Mouse (Mus musculus) heart, postnatal 0 days (tissue): ENCODE results near the gene Dnm1. TPM values are rescaled to one million over a fixed set of nuclear protein-coding genes. Genes with fewer than 3 reads are reported as not detected.

Experiments used
- ATAC-seq: fragments of 200-750 bp; cut with Nextera tagmentation; 2 replicates; pipeline ENCODE4 v1.8.0; 2017; ENCODE audit warnings: low read depth, moderate number of reproducible peaks, moderate library complexity; ENCODE audit not compliant: insufficient read depth
- DNase-seq: peaks from one replicate; pipeline ENCODE4 v3.0.0-alpha.2; 2016; ENCODE audit warnings: low spot score
- H3K27ac ChIP-seq: fragments of 300-500 bp; sonication (generic); 2 replicates; pipeline ENCODE4 v1.5.1; 2014; ENCODE audit warnings: low read depth, mild to moderate bottlenecking
- H3K27me3 ChIP-seq: fragments of 300-500 bp; sonication (generic); 2 replicates; pipeline ENCODE4 v1.6.1; 2014; ENCODE audit warnings: low read length, mixed read lengths; ENCODE audit not compliant: control insufficient read depth, insufficient read depth
- H3K36me3 ChIP-seq: fragments of 300-500 bp; sonication (generic); replicated peaks from 2 replicates; pipeline ENCODE4 v1.6.1; 2014; ENCODE audit warnings: low read length, mixed read lengths; ENCODE audit not compliant: control insufficient read depth, insufficient read depth
- H3K4me1 ChIP-seq: fragments of 300-500 bp; sonication (generic); 2 replicates; pipeline ENCODE4 v1.6.1; 2014; ENCODE audit warnings: antibody characterized with exemption; ENCODE audit not compliant: control insufficient read depth, insufficient read depth
- H3K4me2 ChIP-seq: fragments of 300-500 bp; sonication (generic); 2 replicates; pipeline ENCODE4 v1.6.1; 2014; ENCODE audit warnings: low read depth, mild to moderate bottlenecking, low read length, moderate library complexity
- H3K4me3 ChIP-seq: fragments of 300-500 bp; sonication (generic); 2 replicates; pipeline ENCODE4 v1.5.1; 2014; ENCODE audit warnings: low read depth, low read length
- H3K9ac ChIP-seq: fragments of 300-500 bp; sonication (generic); replicated peaks from 2 replicates; pipeline ENCODE4 v1.6.1; 2014; ENCODE audit warnings: low read depth, low read length, mixed read lengths
- H3K9me3 ChIP-seq: fragments of 300-500 bp; sonication (generic); replicated peaks from 2 replicates; pipeline ENCODE4 v1.6.1; 2016; ENCODE audit warnings: low read length; ENCODE audit not compliant: control insufficient read depth
- CTCF ChIP-seq: IDR thresholded peaks from 2 replicates; pipeline ENCODE4 v1.5.1; 2016; ENCODE audit warnings: antibody characterized with exemption, control low read depth, low read depth
- EP300 ChIP-seq: IDR thresholded peaks from 2 replicates; pipeline ENCODE4 v1.6.1; 2016; ENCODE audit warnings: antibody characterized with exemption, low read depth
- WGBS: fragments of 180-500 bp; shearing (Covaris S2); extraction: QIAGEN DNeasy Blood & Tissue Kit; methylation state at CpG from one replicate; pipeline ENCODE4 v1.1.7; 2014; 5-methylcytosine and 5-hydroxymethylcytosine counted together
- polyA plus RNA-seq: library from polyadenylated mRNA; unstranded; fragments of >200 nt; fragmentation: Nextera tagmentation; extraction: Ambion mirVana; gene quantifications from 2 replicates; pipeline ENCODE4 v1.2.1, GENCODE M21; 2015
- total RNA-seq: library from RNA; depleted of rRNA; stranded (reverse); fragments of >200 nt; gene quantifications from 2 replicates; pipeline ENCODE4 v1.2.3, GENCODE M21; 2014; ENCODE audit warnings: low replicate concordance

The Dnm1 gene
- total and polyA plus RNA-seq, 2 experiments from 2014 or later, result 1.5 to 10.3 TPM

DNA sequence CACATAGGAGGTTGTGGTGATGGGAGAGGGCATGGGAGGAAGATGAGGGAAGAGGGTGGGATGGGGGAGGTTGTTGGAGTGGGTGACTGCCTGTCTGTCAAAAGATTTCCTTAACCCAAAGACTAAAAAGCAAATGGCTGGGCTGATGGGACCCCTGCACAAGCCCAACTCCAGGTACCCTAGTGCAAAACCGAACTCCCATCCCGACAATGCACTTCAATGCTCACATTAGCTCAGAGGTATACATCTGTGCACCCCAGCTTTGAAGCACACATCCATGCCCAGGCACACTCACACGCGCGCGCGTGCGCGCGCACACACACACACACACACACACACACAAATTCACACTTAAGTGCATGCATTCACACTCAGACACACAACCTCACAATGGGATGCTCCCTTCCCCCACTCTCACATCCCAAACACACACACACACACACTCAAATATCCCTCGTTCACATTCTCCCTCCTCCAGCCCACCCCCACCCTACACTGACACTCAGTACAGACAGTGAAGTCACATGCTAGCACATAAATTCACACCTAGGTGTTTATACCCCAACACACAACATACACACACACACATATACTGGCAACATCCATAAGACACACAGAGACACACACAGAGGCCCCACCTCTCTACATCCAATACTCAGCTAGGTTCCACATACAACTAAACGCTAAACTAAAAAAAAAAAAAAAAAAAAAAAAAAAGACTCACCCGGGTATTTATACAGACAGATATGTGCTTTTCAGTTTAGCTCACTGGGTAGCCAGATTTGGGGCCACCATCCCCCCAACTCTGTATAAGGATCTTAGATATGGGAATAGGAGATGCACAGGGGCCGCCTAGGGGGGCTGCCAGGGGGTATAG lies 34.2 kb downstream of the Dnm1 start:
- Histone ChIP-seq H3K27me3 (peaks cover 25% of the 10 kb centered on the region), H3K4me3 (peak overlapping the region; percentile 33), H3K27ac (peak overlapping the region; percentile 63), H3K36me3 (no peaks in the 10 kb centered on the region), H3K9me3 (no peaks in the 10 kb centered on the region), H3K4me2 (peak overlapping the region; percentile 51), H3K9ac (peak overlapping the region; percentile 35; the same call in 1 of the 2 replicates), H3K4me1 (peaks cover 20% of the 10 kb centered on the region)
- 70% methylated on average over 14 of the region's 14 CpGs for WGBS
- TF ChIP-seq EP300 (no peak), CTCF (no peak)
- DNase-seq, result no peak
- ATAC-seq, result no peak

DNA sequence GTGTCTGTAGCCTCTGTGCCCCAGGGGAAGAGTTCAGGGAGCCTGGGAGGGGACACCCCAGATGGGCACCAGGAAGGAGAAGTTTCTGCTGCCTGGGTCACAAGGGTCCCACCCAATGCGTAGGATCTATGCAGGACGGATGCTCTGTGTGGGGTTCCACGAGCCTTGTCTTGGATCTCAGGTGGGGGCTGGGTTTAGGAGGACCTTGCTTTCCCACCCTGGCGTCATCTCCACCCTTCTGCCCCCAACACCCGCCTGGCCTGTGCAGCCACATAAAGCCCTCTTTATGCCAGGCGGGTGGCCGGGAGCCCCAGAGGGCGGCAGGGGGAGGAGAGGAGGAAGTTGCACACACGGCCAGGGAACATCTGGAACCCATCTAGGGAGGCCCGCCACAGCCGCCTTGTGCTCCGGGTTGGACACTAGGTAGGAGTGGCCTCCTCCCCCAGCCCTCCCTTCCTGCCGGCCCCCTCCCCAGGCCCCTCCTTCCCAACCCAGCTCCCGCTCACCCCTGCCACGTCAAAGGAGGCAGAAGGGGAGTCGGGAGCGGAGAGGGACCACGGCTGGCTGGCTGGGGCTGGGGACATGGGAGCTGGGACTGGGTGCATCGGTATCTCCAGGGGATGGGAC lies 35.2 kb downstream of the Dnm1 start:
- peak overlapping the region; percentile 35 for H3K9ac ChIP-seq
- peak overlapping the region; percentile 33 for H3K4me3 ChIP-seq
- peak overlapping the region; percentile 75 for H3K27ac ChIP-seq
- no peaks in the 10 kb centered on the region for H3K36me3 ChIP-seq
- DNase-seq, result peak; percentile 56
- no peak for TF ChIP-seq CTCF
- TF ChIP-seq EP300, result no peak
- H3K27me3 ChIP-seq, result peaks cover 25% of the 10 kb centered on the region
- peaks cover 20% of the 10 kb centered on the region for H3K4me1 ChIP-seq
- H3K9me3 ChIP-seq, result no peaks in the 10 kb centered on the region
- H3K4me2 ChIP-seq, result peak overlapping the region; percentile 51
- ATAC-seq, result peak; percentile 79
- 14% methylated on average over 18 of the region's 19 CpGs for WGBS

DNA sequence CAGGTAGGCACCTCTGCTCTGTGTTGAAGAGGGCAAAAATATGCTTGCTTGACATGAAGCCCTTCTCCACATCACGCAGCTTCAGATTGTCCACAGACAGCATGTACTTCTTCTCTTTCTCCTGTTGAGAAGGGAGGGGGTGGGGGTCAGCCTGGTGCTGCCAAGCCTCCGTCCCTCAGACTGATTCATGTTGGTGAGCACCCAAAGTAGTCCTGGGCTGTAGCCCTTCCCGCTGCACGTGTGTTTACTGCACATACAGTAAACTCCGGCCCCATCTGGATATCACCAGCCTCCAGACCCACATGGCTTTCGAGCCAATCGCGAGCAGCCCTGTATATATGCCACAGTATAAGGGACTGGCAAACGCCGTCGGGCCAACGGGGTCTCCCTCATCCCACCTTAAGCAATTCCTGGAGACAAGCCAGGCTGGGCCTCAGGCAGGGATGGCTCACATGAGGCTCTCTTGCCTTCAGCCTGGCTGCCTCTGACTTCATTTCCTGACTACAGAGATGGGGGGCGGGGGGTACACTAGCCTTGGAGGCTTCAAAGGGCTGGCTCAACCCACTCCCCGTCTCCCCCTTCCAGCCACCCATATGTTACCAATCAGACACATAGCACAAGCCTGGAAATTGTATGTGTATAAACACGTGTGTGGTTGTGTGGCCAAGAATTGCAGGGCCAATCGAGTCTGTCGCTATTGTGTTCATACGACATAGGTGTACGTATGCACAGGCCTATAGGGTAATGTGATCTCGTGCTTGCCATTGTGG lies 36.1 kb downstream of the Dnm1 start:
- no peak overlapping the region for H3K4me2 ChIP-seq
- H3K4me3 ChIP-seq, result no peak overlapping the region
- ATAC-seq (peak; percentile 15; the same call in 1 of the 2 replicates), DNase-seq (no peak)
- peaks cover 34% of the 10 kb centered on the region for H3K27me3 ChIP-seq
- H3K27ac ChIP-seq, result peak overlapping the region; percentile 75
- H3K4me1 ChIP-seq, result peaks cover 20% of the 10 kb centered on the region
- WGBS, result 66% methylated on average over 20 of the region's 20 CpGs
- H3K9ac ChIP-seq, result no peak overlapping the region
- no peak for TF ChIP-seq CTCF
- TF ChIP-seq EP300, result no peak
- H3K36me3 ChIP-seq, result no peaks in the 10 kb centered on the region
- no peaks in the 10 kb centered on the region for H3K9me3 ChIP-seq

DNA sequence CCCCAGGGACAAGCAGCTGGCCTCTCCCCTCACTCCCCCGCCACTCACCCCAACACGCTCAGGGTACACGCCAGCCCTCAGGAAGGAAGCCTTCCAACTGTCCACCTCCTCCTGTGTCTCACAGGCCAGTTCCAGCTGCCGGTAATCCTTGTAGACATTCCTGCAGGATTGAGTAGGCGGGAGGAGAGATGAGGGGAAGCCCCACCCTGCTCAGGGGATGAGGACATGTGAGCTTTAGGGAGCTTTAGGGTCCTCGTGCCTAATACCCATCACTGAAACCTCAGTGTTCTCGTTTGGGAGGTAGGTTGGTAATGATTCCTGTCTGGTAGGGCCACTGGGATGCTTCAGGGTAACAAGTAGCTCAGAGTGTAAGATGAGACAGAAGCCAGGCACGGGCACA lies 37.4 kb downstream of the Dnm1 start:
- TF ChIP-seq CTCF (no peak), EP300 (no peak)
- Histone ChIP-seq H3K36me3 (no peaks in the 10 kb centered on the region), H3K4me1 (peaks cover 25% of the 10 kb centered on the region), H3K9ac (no peak overlapping the region), H3K4me3 (no peak overlapping the region), H3K27me3 (peaks cover 44% of the 10 kb centered on the region), H3K9me3 (no peaks in the 10 kb centered on the region), H3K27ac (peak overlapping the region; percentile 67), H3K4me2 (0 out of 2 replicates have a peak overlapping the region, but pooled peaks have one; percentile 19)
- ATAC-seq, result no peak
- DNase-seq, result peak; percentile 31
- WGBS, result 24% methylated on average over 8 of the region's 8 CpGs

DNA sequence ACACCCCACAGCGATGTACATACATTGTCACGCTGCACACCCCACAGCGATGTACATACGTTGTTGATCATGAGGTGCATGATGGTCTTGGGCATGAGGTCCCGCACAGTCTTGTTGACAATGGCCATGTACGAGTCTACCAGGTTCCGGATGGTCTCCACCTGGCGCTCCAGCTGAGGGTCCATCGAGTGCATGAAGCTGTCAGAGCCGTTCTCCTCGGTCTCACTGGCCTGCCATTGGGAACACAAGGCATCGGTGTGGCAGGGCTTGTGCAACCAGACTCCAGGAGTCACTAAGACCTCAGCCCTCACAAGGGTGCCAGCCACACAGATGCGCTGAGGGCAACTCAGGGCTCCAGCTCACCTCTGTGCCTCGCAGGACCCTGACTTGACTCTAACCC lies 38.3 kb downstream of the Dnm1 start:
- H3K27me3 ChIP-seq, result peaks cover 44% of the 10 kb centered on the region
- H3K9me3 ChIP-seq, result no peaks in the 10 kb centered on the region
- H3K4me1 ChIP-seq, result peaks cover 25% of the 10 kb centered on the region
- WGBS, result 92% methylated on average over 14 of the region's 14 CpGs
- no peak overlapping the region for H3K4me2 ChIP-seq
- no peak for TF ChIP-seq EP300
- no peak for TF ChIP-seq CTCF
- H3K9ac ChIP-seq, result no peak overlapping the region
- no peak for DNase-seq
- 0 out of 2 replicates have a peak overlapping the region, but pooled peaks have one; percentile 20 for H3K27ac ChIP-seq
- no peak overlapping the region for H3K4me3 ChIP-seq
- ATAC-seq, result no peak
- no peaks in the 10 kb centered on the region for H3K36me3 ChIP-seq
